Mouse (Mus musculus) spleen, postnatal 4 days (tissue): ENCODE measurements around the gene Hras.

Experiments
- DNase-seq, 2 experiments: peaks; one replicate each; pipeline ENCODE4 v3.0.0; 2022; ENCODE audit warnings: low spot score in 2 of 2

Gene Hras

GRCm38 (mm10) chr7:141214310-141214709 lies 20.5 kb upstream of the Hras start:
- peak in 1 of 2 experiments; percentile 61 for DNase-seq

- DNase-seq = peak in 1 of 2 experiments; percentile 66
These were observed 19.9 kb upstream of the Hras start, which contains the start of gene Lmntd2 for GRCm38 (mm10) chr7:141213605-141214235. Lmntd2 (minus strand) TSS chr7:141214080.

GRCm38 (mm10) chr7:141213133-141213532 lies 19.3 kb upstream of the Hras start:
- DNase-seq = no peak

- peak in 1 of 2 experiments; percentile 64 for DNase-seq
These were observed 16.9 kb upstream of the Hras start for GRCm38 (mm10) chr7:141210606-141211131.

- peak in 1 of 2 experiments; percentile 62 for DNase-seq
These were observed 16.3 kb upstream of the Hras start for GRCm38 (mm10) chr7:141210137-141210536.

GRCm38 (mm10) chr7:141209526-141209925 lies 15.7 kb upstream of the Hras start:
- peak in 1 of 2 experiments; percentile 72 for DNase-seq

- peak in 1 of 2 experiments; percentile 65 for DNase-seq
These were observed 12.6 kb upstream of the Hras start for GRCm38 (mm10) chr7:141206182-141206937.

GRCm38 (mm10) chr7:141205504-141205903 lies 11.7 kb upstream of the Hras start:
- peak in 1 of 2 experiments; percentile 62 for DNase-seq

- DNase-seq = no peak
These were observed 10.7 kb upstream of the Hras start for GRCm38 (mm10) chr7:141204546-141204945.

- peak in 1 of 2 experiments; percentile 58 for DNase-seq
These were observed 4.3 kb upstream of the Hras start for GRCm38 (mm10) chr7:141198121-141198520.

- DNase-seq = peak in 1 of 2 experiments; percentile 59
These were observed 2.9 kb upstream of the Hras start for GRCm38 (mm10) chr7:141196619-141197282.

- peak in 1 of 2 experiments; percentile 56 for DNase-seq
These were observed 1.9 kb upstream of the Hras start for GRCm38 (mm10) chr7:141195754-141196153.

- DNase-seq = peak; percentile 95 to 97
These were observed 1.0 kb upstream of the Hras start for GRCm38 (mm10) chr7:141194830-141195229.

- DNase-seq = no peak
These were observed 604 bp upstream of the Hras start for GRCm38 (mm10) chr7:141194409-141194808.

- peak; percentile 40 to 81 for DNase-seq
These were observed 403 bp downstream of the Hras start for GRCm38 (mm10) chr7:141193348-141193856.

- DNase-seq = peak in 1 of 2 experiments; percentile 70
These were observed 943 bp downstream of the Hras start for GRCm38 (mm10) chr7:141192776-141193347.

- DNase-seq = no peak
These were observed 1.8 kb downstream of the Hras start for GRCm38 (mm10) chr7:141191796-141192685.

GRCm38 (mm10) chr7:141191036-141191435 lies 2.8 kb downstream of the Hras start:
- DNase-seq = peak in 1 of 2 experiments; percentile 66

GRCm38 (mm10) chr7:141190220-141190619 lies 3.6 kb downstream of the Hras start:
- DNase-seq = peak in 1 of 2 experiments; percentile 55

- DNase-seq = peak in 1 of 2 experiments; percentile 53
These were observed 5.1 kb downstream of the Hras start for GRCm38 (mm10) chr7:141188733-141189132.
